Mouse (Mus musculus) hindbrain, embryonic 16.5 days (tissue): ENCODE data around the gene Reep3. TPM values are rescaled to one million over a fixed set of nuclear protein-coding genes. Genes with fewer than 3 reads are reported as not detected.
"Not testable (repeated sequence)": the region's sequence is repeated elsewhere in the genome, so short reads cannot be mapped to it uniquely, and the experiment has no call there.

Experiments used
- ATAC-seq: fragments of 200-750 bp; cut with Nextera tagmentation; 2 replicates; pipeline ENCODE4 v1.8.0; 2017; ENCODE audit warnings: moderate TSS enrichment, moderate library complexity
- H3K27ac ChIP-seq: fragments of 300-500 bp; sonication (generic); 2 replicates; pipeline ENCODE4 v1.5.1; 2014; ENCODE audit warnings: low read depth, mild to moderate bottlenecking, control low read depth, low read length, moderate library complexity
- H3K27me3 ChIP-seq: fragments of 300-500 bp; sonication (generic); replicated peaks from 2 replicates; pipeline ENCODE4 v1.6.1; 2014; ENCODE audit warnings: low read length; ENCODE audit not compliant: control insufficient read depth, insufficient read depth
- H3K36me3 ChIP-seq: fragments of 300-500 bp; sonication (generic); 2 replicates; pipeline ENCODE4 v1.6.1; 2014; ENCODE audit warnings: mild to moderate bottlenecking, low read length, moderate library complexity, mixed read lengths; ENCODE audit not compliant: control insufficient read depth, insufficient read depth
- H3K4me1 ChIP-seq: fragments of 300-500 bp; sonication (generic); 2 replicates; pipeline ENCODE4 v1.6.1; 2014; ENCODE audit warnings: low read depth, low read length; ENCODE audit not compliant: control insufficient read depth, insufficient read depth
- H3K4me2 ChIP-seq: fragments of 300-500 bp; sonication (generic); 2 replicates; pipeline ENCODE4 v1.6.1; 2014; ENCODE audit warnings: mild to moderate bottlenecking, low read length, control low read depth, moderate library complexity
- H3K4me3 ChIP-seq: fragments of 300-500 bp; sonication (generic); 2 replicates; pipeline ENCODE4 v1.5.1; 2014; ENCODE audit warnings: mild to moderate bottlenecking, low read length, control low read depth, moderate library complexity
- H3K9ac ChIP-seq: fragments of 300-500 bp; sonication (generic); 2 replicates; pipeline ENCODE4 v1.6.1; 2014; ENCODE audit warnings: low read depth, mild to moderate bottlenecking, control low read depth, low read length, moderate library complexity
- H3K9me3 ChIP-seq: fragments of 300-500 bp; sonication (generic); 2 replicates; pipeline ENCODE4 v1.6.1; 2014; ENCODE audit warnings: mild to moderate bottlenecking, low read length, moderate library complexity; ENCODE audit not compliant: control insufficient read depth
- WGBS: fragments of 180-500 bp; shearing (Covaris S2); extraction: QIAGEN DNeasy Blood & Tissue Kit; methylation state at CpG from one replicate; pipeline ENCODE4 v1.1.7; 2014; 5-methylcytosine and 5-hydroxymethylcytosine counted together
- polyA plus RNA-seq: library from polyadenylated mRNA; unstranded; fragments of >200 nt; fragmentation: Nextera tagmentation; extraction: Ambion mirVana; gene quantifications from 2 replicates; pipeline ENCODE4 v1.2.1, GENCODE M21; 2015

The Reep3 gene
- polyA plus RNA-seq, 1 experiment from 2014 or later = 32.7 TPM

GRCm38 (mm10) chr10:67003009-67003742 lies 93.6 kb downstream of the Reep3 start:
- peak; percentile 70 for ATAC-seq
- WGBS = under 1% methylated on average over 25 of the region's 25 CpGs
- H3K36me3 ChIP-seq = no peaks in the 10 kb centered on the region
- no peaks in the 10 kb centered on the region for H3K9me3 ChIP-seq
- peak overlapping the region; percentile 38 for H3K4me3 ChIP-seq
- H3K27ac ChIP-seq = peak overlapping the region; percentile 75
- peak overlapping the region; percentile 69 for H3K4me2 ChIP-seq
- peaks cover 25% of the 10 kb centered on the region for H3K4me1 ChIP-seq
- peak overlapping the region; percentile 53 for H3K9ac ChIP-seq
- no peaks in the 10 kb centered on the region for H3K27me3 ChIP-seq

GRCm38 (mm10) chr10:67002207-67003008 lies 94.3 kb downstream of the Reep3 start:
- Histone ChIP-seq H3K36me3 (no peaks in the 10 kb centered on the region), H3K9me3 (no peaks in the 10 kb centered on the region), H3K27ac (peak overlapping the region; percentile 75), H3K4me1 (peaks cover 25% of the 10 kb centered on the region), H3K4me3 (peak overlapping the region; percentile 38), H3K4me2 (peak overlapping the region; percentile 69), H3K27me3 (no peaks in the 10 kb centered on the region), H3K9ac (peak overlapping the region; percentile 53)
- ATAC-seq = peak; percentile 41
- WGBS = 13% methylated on average over 30 of the region's 30 CpGs

- not testable (repeated sequence) for ATAC-seq, H3K4me3 ChIP-seq, H3K27me3 ChIP-seq, H3K9me3 ChIP-seq, H3K9ac ChIP-seq, H3K27ac ChIP-seq, H3K36me3 ChIP-seq, H3K4me2 ChIP-seq
- 95% methylated on average over 13 of the region's 13 CpGs for WGBS
- H3K4me1 ChIP-seq = peaks cover 25% of the 10 kb centered on the region
These were observed 95.7 kb downstream of the Reep3 start for GRCm38 (mm10) chr10:67000958-67001615.

- Histone ChIP-seq H3K27ac (no peak overlapping the region), H3K4me2 (no peak overlapping the region), H3K36me3 (no peaks in the 10 kb centered on the region), H3K9ac (no peak overlapping the region), H3K4me3 (no peak overlapping the region), H3K4me1 (peaks cover 26% of the 10 kb centered on the region), H3K9me3 (no peaks in the 10 kb centered on the region), H3K27me3 (no peaks in the 10 kb centered on the region)
- ATAC-seq = no peak
- WGBS = 92% methylated on average over 5 of the region's 5 CpGs
These were observed 96.6 kb downstream of the Reep3 start for GRCm38 (mm10) chr10:67000136-67000535.

- Histone ChIP-seq H3K36me3 (no peaks in the 10 kb centered on the region), H3K9me3 (no peaks in the 10 kb centered on the region), H3K27me3 (no peaks in the 10 kb centered on the region), H3K4me3 (no peak overlapping the region), H3K4me1 (peaks cover 24% of the 10 kb centered on the region), H3K4me2 (no peak overlapping the region), H3K9ac (no peak overlapping the region), H3K27ac (no peak overlapping the region)
- ATAC-seq = no peak
- WGBS = 93% methylated on average over 7 of the region's 7 CpGs
These were observed 98.0 kb downstream of the Reep3 start for GRCm38 (mm10) chr10:66998770-66999169.

- peak; percentile 48; the same call in 1 of the 2 replicates for ATAC-seq
- Histone ChIP-seq H3K9me3 (no peaks in the 10 kb centered on the region), H3K9ac (no peak overlapping the region), H3K4me3 (no peak overlapping the region), H3K4me2 (no peak overlapping the region), H3K36me3 (no peaks in the 10 kb centered on the region), H3K4me1 (peaks cover 8% of the 10 kb centered on the region), H3K27ac (no peak overlapping the region; the same call in 1 of the 2 replicates), H3K27me3 (no peaks in the 10 kb centered on the region)
- 52% methylated on average over 6 of the region's 6 CpGs for WGBS
These were observed 101.6 kb downstream of the Reep3 start for GRCm38 (mm10) chr10:66995181-66995580.

GRCm38 (mm10) chr10:66994469-66994868 lies 102.3 kb downstream of the Reep3 start:
- Histone ChIP-seq H3K4me3 (no peak overlapping the region), H3K36me3 (no peaks in the 10 kb centered on the region), H3K4me1 (peaks cover 8% of the 10 kb centered on the region), H3K27me3 (no peaks in the 10 kb centered on the region), H3K4me2 (no peak overlapping the region), H3K27ac (no peak overlapping the region; the same call in 1 of the 2 replicates), H3K9ac (no peak overlapping the region), H3K9me3 (no peaks in the 10 kb centered on the region)
- 62% methylated on average over 5 of the region's 5 CpGs for WGBS
- ATAC-seq = peak; percentile 60; the same call in 1 of the 2 replicates

GRCm38 (mm10) chr10:66992591-66992990 lies 104.2 kb downstream of the Reep3 start:
- H3K9me3 ChIP-seq = no peaks in the 10 kb centered on the region
- no peak overlapping the region for H3K4me2 ChIP-seq
- no peaks in the 10 kb centered on the region for H3K36me3 ChIP-seq
- 68% methylated on average over 5 of the region's 5 CpGs for WGBS
- no peak overlapping the region for H3K9ac ChIP-seq
- no peak for ATAC-seq
- no peaks in the 10 kb centered on the region for H3K27me3 ChIP-seq
- H3K4me1 ChIP-seq = peaks cover 8% of the 10 kb centered on the region
- H3K4me3 ChIP-seq = no peak overlapping the region
- H3K27ac ChIP-seq = no peak overlapping the region

- Histone ChIP-seq H3K27me3 (no peaks in the 10 kb centered on the region), H3K9ac (no peak overlapping the region), H3K4me2 (no peak overlapping the region), H3K4me3 (no peak overlapping the region), H3K4me1 (peaks cover 8% of the 10 kb centered on the region), H3K9me3 (no peaks in the 10 kb centered on the region), H3K27ac (no peak overlapping the region), H3K36me3 (no peaks in the 10 kb centered on the region)
- no peak for ATAC-seq
- 92% methylated on average over 3 of the region's 3 CpGs for WGBS
These were observed 106.2 kb downstream of the Reep3 start for GRCm38 (mm10) chr10:66990506-66990905.
